Mouse (Mus musculus): ENCODE results near the gene Dbnl.

GRCm38 (mm10) chr11:5744951-5745350 is 43.3 kb upstream of the Dbnl start:
- TF ChIP-seq CTCF (IDR thresholded peaks at IDR 0.05; ENCODE audit: borderline replicate concordance, control insufficient read depth, extremely low read depth, insufficient read depth, low read length, poor library complexity): no peak
- no peak for TF ChIP-seq POLR2A (IDR thresholded peaks at IDR 0.05; ENCODE audit: control insufficient read depth, extremely low read depth, insufficient read depth, low read length, poor library complexity)

Measured in thymus, adult 2 months (tissue).